Mouse (Mus musculus) gastrocnemius, postnatal 4 days (tissue): ENCODE results near the gene Wdr19. TPM values are rescaled to one million over a fixed set of nuclear protein-coding genes. Genes with fewer than 3 reads are reported as not detected.
"Not testable (repeated sequence)": the region's sequence is repeated elsewhere in the genome, so short reads cannot be mapped to it uniquely, and the experiment has no call there.

Experiments
- DNase-seq, 2 experiments: peaks; one replicate each; pipeline ENCODE4 v3.0.0; 2021 to 2022; ENCODE audit warnings: low spot score in 2 of 2, mixed read lengths in 2 of 2
- total RNA-seq, 2 experiments: library from RNA; stranded (reverse); gene quantifications; 2 replicates each; pipeline ENCODE4 v1.2.3; 2021

Gene Wdr19
- total RNA-seq, 2 experiments from 2014 or later, result 4.0 to 5.8 TPM

DNA sequence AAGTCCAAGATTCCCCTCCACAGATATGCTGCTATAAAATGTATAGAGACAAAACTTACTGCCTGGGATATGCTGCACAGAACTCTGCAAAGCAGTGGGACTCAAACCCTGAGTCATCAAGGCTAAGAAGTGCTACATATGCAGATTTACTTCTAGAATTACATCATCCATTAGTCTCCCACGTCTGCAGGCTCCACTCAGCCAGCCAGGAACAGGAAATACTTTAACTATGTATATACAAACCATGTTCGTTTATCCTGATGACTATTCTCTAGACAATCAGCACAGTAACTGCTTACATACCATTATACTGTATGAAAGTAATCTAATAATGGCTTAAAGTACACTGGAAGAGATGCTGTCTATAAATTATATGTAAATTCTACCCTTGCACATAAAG is 94.8 kb downstream of the Wdr19 start:
- no peak for DNase-seq

DNA sequence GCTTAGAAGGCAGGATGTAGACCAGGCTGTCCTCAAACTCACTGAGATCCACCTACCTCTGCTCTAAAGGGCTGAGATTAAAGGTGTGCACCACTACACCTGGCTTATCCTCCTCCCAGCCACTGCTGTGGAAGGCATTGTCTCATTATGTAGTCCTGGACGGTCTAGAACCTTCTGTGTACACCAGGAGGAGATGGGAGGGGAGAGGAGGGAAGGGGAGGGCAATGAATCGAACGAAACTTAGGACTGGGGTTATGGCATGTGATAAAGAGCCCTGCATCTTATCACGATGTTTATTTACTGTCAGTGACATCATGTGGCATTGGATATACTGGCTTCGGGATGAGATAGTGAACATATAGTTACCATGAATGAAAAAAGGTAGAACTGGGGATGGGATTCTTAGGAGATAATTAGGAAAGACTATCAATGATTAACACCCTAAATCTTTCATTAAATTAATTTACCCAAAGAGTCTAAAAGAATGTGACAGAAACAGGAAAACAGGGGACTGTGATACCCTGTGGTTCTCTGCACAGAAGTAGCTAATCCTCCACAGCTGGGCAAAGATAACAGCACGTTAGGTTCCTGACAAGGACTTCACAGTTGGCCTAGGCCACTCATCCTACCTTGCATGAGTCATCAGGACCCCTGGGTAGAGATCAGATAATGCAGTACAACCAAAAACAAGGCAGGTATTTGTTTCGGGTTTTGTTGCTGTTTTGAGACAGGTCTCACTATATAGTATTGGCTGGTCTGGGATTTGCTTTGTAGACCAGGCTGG is 98.9 kb downstream of the Wdr19 start:
- no peak for DNase-seq

DNA sequence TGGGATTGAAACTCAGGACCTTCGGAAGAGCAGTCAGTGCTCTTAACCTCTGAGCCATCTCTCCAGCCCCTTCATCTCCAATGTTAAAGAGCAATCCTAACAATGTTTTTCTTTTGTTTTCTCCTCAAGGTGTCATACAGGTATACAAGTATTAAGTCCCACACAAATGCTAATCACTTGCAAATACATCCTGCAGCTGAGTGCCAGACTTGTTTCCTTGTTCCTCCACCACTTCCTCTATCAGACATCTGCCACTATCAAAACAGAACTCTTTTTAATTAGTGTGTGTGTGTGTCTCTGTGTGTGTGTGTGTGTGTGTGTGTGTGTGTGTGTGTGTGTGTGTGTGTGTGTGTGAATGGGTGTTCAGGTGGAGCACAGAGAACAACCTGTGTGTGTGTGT is 100.1 kb downstream of the Wdr19 start:
- not testable (repeated sequence) for DNase-seq

DNA sequence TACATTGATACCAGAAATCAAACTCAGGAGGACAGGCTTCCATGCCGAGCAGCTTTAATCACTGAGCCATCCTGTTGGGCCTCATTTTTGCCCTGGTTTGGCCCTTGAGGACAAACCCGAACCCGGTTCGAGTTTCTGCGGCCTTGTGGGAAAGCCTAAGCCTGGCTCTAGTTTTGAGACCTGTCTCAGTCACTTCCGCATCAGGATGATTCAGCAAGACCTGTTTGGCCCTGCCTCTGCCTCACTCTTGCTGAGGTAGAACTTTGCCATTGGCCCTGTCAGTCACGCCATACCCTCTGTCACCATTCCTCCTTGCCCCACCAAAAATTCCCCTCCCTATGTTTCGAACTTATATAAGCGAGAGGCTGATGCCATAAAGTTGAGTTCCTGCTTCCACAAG is 100.6 kb downstream of the Wdr19 start:
- DNase-seq, result no peak

DNA sequence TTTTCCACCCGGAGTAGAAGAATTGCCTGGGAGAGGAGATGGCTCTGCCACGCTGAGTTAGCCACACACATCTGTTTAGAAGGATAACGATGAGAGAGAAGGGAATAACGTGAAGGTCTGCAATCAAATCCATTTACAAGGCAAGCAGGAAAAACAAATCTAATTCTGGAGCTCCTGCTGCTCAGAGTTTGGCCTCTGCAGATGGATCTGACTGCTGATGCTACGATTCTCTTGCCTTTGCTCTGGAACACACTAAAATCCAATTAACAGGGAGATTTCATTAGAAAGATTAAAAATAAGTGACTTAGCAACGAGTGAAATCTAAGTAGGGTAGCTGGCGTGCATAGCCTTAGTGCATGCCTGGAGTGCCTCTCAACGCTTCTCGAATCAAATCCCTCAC is 106.0 kb downstream of the Wdr19 start:
- no peak for DNase-seq

DNA sequence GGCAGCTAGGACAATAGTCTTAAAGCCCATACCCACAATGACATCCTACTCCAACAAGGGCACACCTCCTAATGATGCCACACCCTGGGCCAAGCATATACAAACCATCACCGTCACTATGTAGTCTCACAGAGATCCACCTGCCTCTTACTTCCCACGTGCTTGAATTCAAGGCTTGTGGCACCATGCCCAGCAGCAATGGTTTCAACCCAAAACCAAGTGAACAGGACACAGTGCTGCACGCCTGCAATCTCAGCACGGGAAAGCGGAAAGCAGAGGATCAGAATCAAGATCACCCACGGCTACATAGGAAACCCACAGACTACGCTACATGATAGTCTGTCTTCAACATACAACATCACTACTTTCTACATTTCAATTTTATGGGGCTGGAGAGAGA is 108.7 kb downstream of the Wdr19 start:
- DNase-seq, result no peak

DNA sequence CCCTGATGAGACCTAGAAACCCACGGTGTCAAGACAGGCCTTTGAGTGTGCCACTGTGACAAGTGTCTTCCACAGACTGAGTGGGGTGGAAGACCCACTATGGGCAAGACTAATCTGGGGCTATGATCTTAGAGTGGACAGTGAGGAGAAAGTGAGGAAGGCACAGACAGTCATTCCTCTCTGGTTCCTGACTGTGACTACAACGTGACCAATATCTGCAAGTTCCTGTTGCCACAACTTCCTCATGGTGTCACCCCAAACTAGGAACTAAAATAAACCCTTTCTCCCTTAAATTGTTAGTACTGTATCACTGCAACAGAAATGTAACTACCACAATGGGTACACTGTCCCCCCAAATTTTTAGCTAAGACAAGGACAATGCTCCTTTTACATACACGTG is 109.4 kb downstream of the Wdr19 start:
- no peak for DNase-seq

Other genes starting within 250 kb of the Wdr19 start
- gene Tlr6, start 239.6 kb upstream of the Wdr19 start, total RNA-seq, result 1 to 10 TPM; 2.1 TPM
- gene Fam114a1, start 229.6 kb upstream of the Wdr19 start, total RNA-seq, result 10 to 100 TPM; 63.3 to 71.7 TPM
- gene Tmem156, start 107.6 kb upstream of the Wdr19 start, total RNA-seq, result under 1 TPM; 0.17 to 0.44 TPM
- gene Klhl5, start 92.2 kb upstream of the Wdr19 start, total RNA-seq, result 10 to 100 TPM; 20.1 to 21.1 TPM
- gene Rfc1, start 136.0 kb downstream of the Wdr19 start, total RNA-seq, result 10 to 100 TPM; 41.2 to 43.6 TPM
- gene Klb, start 148.6 kb downstream of the Wdr19 start, total RNA-seq, result 1 to 10 TPM; 1.4 to 3.7 TPM
- gene Rpl9, start 191.7 kb downstream of the Wdr19 start, total RNA-seq, result 1,000 to 10,000 TPM; 1,010 to 1,162 TPM
- gene Lias, start 191.8 kb downstream of the Wdr19 start, total RNA-seq, result 10 to 100 TPM; 45.3 to 59.0 TPM
- gene Ugdh, start 236.3 kb downstream of the Wdr19 start, total RNA-seq, result 10 to 100 TPM; 40.8 to 41.9 TPM